Mouse (Mus musculus) midbrain, embryonic 11.5 days (tissue): ENCODE measurements around the gene Rex1bd. TPM values are rescaled to one million over a fixed set of nuclear protein-coding genes. Genes with fewer than 3 reads are reported as not detected.
"Not testable (repeated sequence)": the region's sequence is repeated elsewhere in the genome, so short reads cannot be mapped to it uniquely, and the experiment has no call there.

Experiments used
- ATAC-seq: fragments of 200-750 bp; cut with Nextera tagmentation; 2 replicates; pipeline ENCODE4 v1.8.0; 2017; ENCODE audit warnings: moderate TSS enrichment, moderate library complexity; ENCODE audit not compliant: low FRiP score
- DNase-seq: peaks from one replicate; pipeline ENCODE4 v3.0.0; 2015; ENCODE audit warnings: low spot score; ENCODE audit errors: missing footprints
- H3K27ac ChIP-seq: fragments of 300-500 bp; sonication (generic); 2 replicates; pipeline ENCODE4 v1.5.1; 2014; ENCODE audit warnings: low read depth, low read length
- H3K27me3 ChIP-seq: fragments of 300-500 bp; sonication (generic); 2 replicates; pipeline ENCODE4 v1.6.1; 2014; ENCODE audit warnings: mild to moderate bottlenecking, low read length, moderate library complexity, mixed read lengths; ENCODE audit not compliant: control insufficient read depth, insufficient read depth
- H3K36me3 ChIP-seq: fragments of 300-500 bp; sonication (generic); 2 replicates; pipeline ENCODE4 v1.6.1; 2014; ENCODE audit warnings: mild to moderate bottlenecking, low read length, moderate library complexity, mixed read lengths; ENCODE audit not compliant: control insufficient read depth, insufficient read depth
- H3K4me1 ChIP-seq: fragments of 300-500 bp; sonication (generic); 2 replicates; pipeline ENCODE4 v1.6.1; 2014; ENCODE audit warnings: low read length; ENCODE audit not compliant: control insufficient read depth, insufficient read depth
- H3K4me2 ChIP-seq: fragments of 300-500 bp; sonication (generic); 2 replicates; pipeline ENCODE4 v1.6.1; 2014; ENCODE audit warnings: mild to moderate bottlenecking, moderate library complexity
- H3K4me3 ChIP-seq: fragments of 300-500 bp; sonication (generic); 2 replicates; pipeline ENCODE4 v1.5.1; 2014; ENCODE audit warnings: low read depth, low read length
- H3K9ac ChIP-seq: fragments of 300-500 bp; sonication (generic); 2 replicates; pipeline ENCODE4 v1.6.1; 2014; ENCODE audit warnings: low read length
- H3K9me3 ChIP-seq: fragments of 300-500 bp; sonication (generic); 2 replicates; pipeline ENCODE4 v1.6.1; 2016; ENCODE audit warnings: low read length; ENCODE audit not compliant: control insufficient read depth
- WGBS: fragments of 180-500 bp; shearing (Covaris S2); extraction: QIAGEN DNeasy Blood & Tissue Kit; methylation state at CpG from one replicate; pipeline ENCODE4 v1.1.7; 2014; 5-methylcytosine and 5-hydroxymethylcytosine counted together
- polyA plus RNA-seq: library from polyadenylated mRNA; unstranded; fragments of >200 nt; fragmentation: Nextera tagmentation; extraction: Ambion mirVana; gene quantifications from 2 replicates; pipeline ENCODE4 v1.2.1, GENCODE M21; 2014

Gene Rex1bd
- polyA plus RNA-seq, 1 experiment from 2014 or later = 129 TPM

DNA sequence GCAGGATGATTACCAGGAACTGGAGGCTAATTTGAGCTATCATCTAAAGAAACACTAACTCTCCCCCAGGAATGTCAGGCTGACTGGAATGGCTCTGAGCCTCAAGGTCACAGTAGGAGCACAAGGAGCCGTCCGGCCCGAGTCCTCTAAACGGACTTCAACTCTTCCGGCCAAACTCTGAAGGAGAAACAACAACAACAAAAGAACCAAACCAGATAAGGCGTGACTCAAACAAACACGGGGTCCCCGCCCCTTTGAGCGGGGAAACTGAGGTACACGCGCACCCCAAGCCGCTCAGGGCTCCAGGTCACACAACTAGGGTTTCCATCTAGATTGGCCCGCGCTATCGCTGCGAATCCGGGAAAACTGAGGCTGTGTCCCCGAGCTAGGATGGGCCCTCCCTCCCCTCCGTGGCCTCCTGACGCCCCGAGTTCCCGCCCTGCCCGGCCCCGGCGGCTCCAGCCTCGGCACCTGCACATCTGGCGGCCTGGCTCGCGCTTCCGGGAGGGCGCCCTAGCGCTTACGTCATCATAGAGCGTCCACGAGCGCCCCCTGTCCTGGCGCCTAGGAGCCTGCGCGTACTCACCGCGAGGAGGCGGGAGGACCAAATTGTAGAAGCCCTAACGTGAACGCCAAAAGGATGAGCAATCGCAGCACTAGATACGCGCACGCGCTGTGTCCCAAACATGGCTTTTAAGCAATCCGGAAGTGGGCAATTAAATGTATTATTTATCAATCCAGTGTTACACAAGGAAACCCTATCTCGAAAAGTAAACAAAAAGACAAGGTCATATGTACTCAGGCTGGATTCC lies 16.2 kb upstream of the Rex1bd start:
- ATAC-seq (peak; percentile 81), DNase-seq (peak; percentile 99)
- H3K36me3 ChIP-seq = no peaks in the 10 kb centered on the region
- WGBS = 1% methylated on average over 50 of the region's 51 CpGs
- H3K9ac ChIP-seq = peak overlapping the region; percentile 76
- peak overlapping the region; percentile 57 for H3K4me3 ChIP-seq
- H3K27me3 ChIP-seq = no peaks in the 10 kb centered on the region
- H3K4me2 ChIP-seq = peak overlapping the region; percentile 68
- H3K4me1 ChIP-seq = peaks cover 13% of the 10 kb centered on the region
- H3K9me3 ChIP-seq = no peaks in the 10 kb centered on the region
- H3K27ac ChIP-seq = peak overlapping the region; percentile 45; the same call in 1 of the 2 replicates

- WGBS = 71% methylated on average over 2 of the region's 2 CpGs
- no peaks in the 10 kb centered on the region for H3K27me3 ChIP-seq
- ATAC-seq (no peak), DNase-seq (no peak)
- no peaks in the 10 kb centered on the region for H3K9me3 ChIP-seq
- H3K4me1 ChIP-seq = peaks cover 6% of the 10 kb centered on the region; the same call in 1 of the 2 replicates
- no peak overlapping the region for H3K27ac ChIP-seq
- no peak overlapping the region for H3K9ac ChIP-seq
- H3K4me2 ChIP-seq = no peak overlapping the region
- H3K36me3 ChIP-seq = no peaks in the 10 kb centered on the region
- H3K4me3 ChIP-seq = no peak overlapping the region
These were observed 13.1 kb upstream of the Rex1bd start for GRCm38 (mm10) chr8:70519606-70520005.

DNA sequence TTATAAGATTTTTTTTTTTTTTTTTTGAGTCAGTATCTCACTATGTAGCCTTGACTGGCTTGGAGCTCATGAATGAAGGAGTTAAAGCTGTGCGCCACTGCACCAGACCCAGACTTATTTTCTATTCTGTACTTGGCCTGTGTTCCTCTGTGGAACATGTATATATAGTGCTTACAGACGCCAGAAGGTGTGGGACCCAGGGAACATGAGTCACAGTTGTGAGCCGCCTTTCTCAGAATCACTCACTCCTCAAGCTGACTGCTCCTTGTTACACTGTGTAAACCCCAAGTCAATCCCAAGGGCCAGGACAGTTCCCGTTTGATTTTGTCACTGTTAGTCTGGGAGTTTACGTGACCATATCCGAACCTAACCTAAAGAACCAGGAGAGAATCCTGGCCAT lies 12.5 kb upstream of the Rex1bd start:
- no peak for ATAC-seq
- no peaks in the 10 kb centered on the region for H3K27me3 ChIP-seq
- H3K4me1 ChIP-seq = peaks cover 6% of the 10 kb centered on the region; the same call in 1 of the 2 replicates
- H3K27ac ChIP-seq = no peak overlapping the region
- no peak overlapping the region for H3K9ac ChIP-seq
- no peaks in the 10 kb centered on the region for H3K9me3 ChIP-seq
- no peaks in the 10 kb centered on the region; the same call in 1 of the 2 replicates for H3K36me3 ChIP-seq
- H3K4me3 ChIP-seq = no peak overlapping the region
- H3K4me2 ChIP-seq = no peak overlapping the region
- 94% methylated on average over 6 of the region's 6 CpGs for WGBS
- no peak for DNase-seq

- ATAC-seq = no peak
- WGBS = 72% methylated on average over 10 of the region's 10 CpGs
These were observed 11.5 kb upstream of the Rex1bd start for GRCm38 (mm10) chr8:70517940-70518643.

DNA sequence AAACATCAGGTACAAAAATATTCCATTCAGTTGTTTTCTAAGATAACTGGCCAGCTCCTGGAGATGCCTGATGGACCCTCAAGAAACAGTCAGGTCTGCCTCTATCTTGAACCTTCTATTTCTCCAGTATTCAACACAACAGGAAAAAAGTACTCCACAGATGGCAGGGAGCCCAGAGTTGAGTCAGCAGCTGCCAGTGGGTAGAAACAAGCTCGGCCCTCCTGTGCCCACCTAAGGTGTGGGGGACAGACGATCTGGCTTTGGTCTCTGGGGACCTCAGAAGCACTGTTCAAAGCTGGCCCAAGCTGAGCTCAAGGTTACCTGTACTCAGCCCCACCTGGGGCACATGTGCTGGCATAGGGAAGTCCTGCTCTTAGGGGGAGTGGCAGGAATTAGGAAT lies 6.9 kb upstream of the Rex1bd start:
- H3K9ac ChIP-seq = no peak overlapping the region
- no peaks in the 10 kb centered on the region for H3K27me3 ChIP-seq
- DNase-seq (no peak), ATAC-seq (no peak)
- H3K36me3 ChIP-seq = peaks cover 5% of the 10 kb centered on the region
- H3K4me3 ChIP-seq = no peak overlapping the region
- 87% methylated on average over 2 of the region's 2 CpGs for WGBS
- H3K9me3 ChIP-seq = no peaks in the 10 kb centered on the region
- no peak overlapping the region for H3K4me2 ChIP-seq
- H3K4me1 ChIP-seq = peaks cover 13% of the 10 kb centered on the region
- H3K27ac ChIP-seq = no peak overlapping the region

More at GRCm38 (mm10) chr8:70517940-70518643, 11.5 kb upstream of the Rex1bd start:
- no peak for DNase-seq
- Histone ChIP-seq H3K9me3 (no peaks in the 10 kb centered on the region), H3K4me2 (no peak overlapping the region), H3K4me3 (no peak overlapping the region), H3K9ac (no peak overlapping the region), H3K27me3 (no peaks in the 10 kb centered on the region), H3K36me3 (no peaks in the 10 kb centered on the region; the same call in none of the 2 replicates), H3K27ac (no peak overlapping the region), H3K4me1 (peaks cover 6% of the 10 kb centered on the region; the same call in 1 of the 2 replicates)

DNA sequence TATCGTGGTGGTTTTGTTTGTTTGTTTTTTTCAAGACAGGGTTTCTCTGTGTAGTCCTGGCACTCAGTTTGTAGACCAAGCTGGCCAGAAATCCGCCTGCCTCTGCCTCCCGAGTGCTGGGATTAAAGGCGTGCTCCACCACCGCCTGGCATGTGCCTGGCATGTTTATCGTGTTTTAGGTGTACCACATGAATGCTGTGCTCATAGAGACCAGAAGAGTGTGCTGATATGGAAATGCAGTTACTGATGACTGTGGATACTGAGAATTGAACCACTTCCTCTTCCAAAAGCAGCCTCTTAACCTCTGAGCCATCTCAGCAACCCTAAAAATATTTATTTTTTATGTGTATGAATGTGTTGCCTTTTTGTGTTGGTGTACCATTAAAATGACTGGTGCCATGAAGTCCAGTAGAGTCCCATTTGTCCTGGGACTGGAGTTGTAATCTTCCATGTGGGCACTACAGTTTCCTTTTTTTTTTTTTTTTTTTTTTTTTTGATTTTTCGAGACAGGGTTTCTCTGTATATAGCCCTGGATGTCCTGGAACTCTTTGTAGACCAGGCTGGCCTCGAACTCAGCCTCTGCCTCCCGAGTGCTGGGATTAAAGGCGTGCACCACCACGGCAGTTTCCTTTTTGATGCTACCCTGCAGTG lies 5.8 kb upstream of the Rex1bd start:
- H3K9ac ChIP-seq = no peak overlapping the region
- H3K36me3 ChIP-seq = peaks cover 9% of the 10 kb centered on the region
- H3K4me2 ChIP-seq = no peak overlapping the region
- H3K4me3 ChIP-seq = no peak overlapping the region
- DNase-seq (no peak), ATAC-seq (no peak)
- 86% methylated on average over 11 of the region's 11 CpGs for WGBS
- no peak overlapping the region for H3K27ac ChIP-seq
- no peaks in the 10 kb centered on the region for H3K27me3 ChIP-seq
- peaks cover 17% of the 10 kb centered on the region for H3K4me1 ChIP-seq
- no peaks in the 10 kb centered on the region for H3K9me3 ChIP-seq

- Histone ChIP-seq H3K9me3 (no peaks in the 10 kb centered on the region), H3K27ac (no peak overlapping the region), H3K4me3 (no peak overlapping the region), H3K4me1 (peaks cover 18% of the 10 kb centered on the region), H3K4me2 (no peak overlapping the region), H3K27me3 (no peaks in the 10 kb centered on the region), H3K9ac (no peak overlapping the region), H3K36me3 (peaks cover 10% of the 10 kb centered on the region)
- 98% methylated on average over 2 of the region's 2 CpGs for WGBS
- DNase-seq (no peak), ATAC-seq (no peak)
These were observed 5.2 kb upstream of the Rex1bd start for GRCm38 (mm10) chr8:70511770-70512169.

GRCm38 (mm10) chr8:70511174-70511573 lies 4.6 kb upstream of the Rex1bd start:
- not testable (repeated sequence) for ATAC-seq, H3K27ac ChIP-seq, H3K36me3 ChIP-seq, H3K27me3 ChIP-seq, H3K9ac ChIP-seq, H3K9me3 ChIP-seq, DNase-seq
- WGBS = 89% methylated on average over 6 of the region's 6 CpGs
- Histone ChIP-seq H3K4me3 (peak overlapping the region; percentile 98), H3K4me1 (peaks cover 19% of the 10 kb centered on the region), H3K4me2 (peak overlapping the region; percentile 42)
